In genomic region chr4:34798005-34798404, GRCm38 (mm10) we compare ENCODE assay signal across 22 mouse cellular contexts. TPM values are rescaled to one million over a fixed set of nuclear protein-coding genes. Genes with fewer than 3 reads are reported as not detected.
"Had no signal": no experiment of that assay in that cellular context is flagged by ENCODE, and none has a peak within 500 bp of the region (broad histone marks: within the 10 kb centered on the region; RNA-seq: fewer than 3 reads in every experiment).

No protein-coding gene starts in this region.

- H3K4me3 ChIP-seq: lung, embryonic 15.5 days; midbrain, embryonic 10.5 days; midbrain, embryonic 12.5 days; neural tube, embryonic 12.5 days; stomach, embryonic 15.5 days had no signal

- ATAC-seq: liver, postnatal 0 days; midbrain, embryonic 16.5 days had no signal

- H3K9ac ChIP-seq: liver, postnatal 0 days; lung, embryonic 15.5 days; midbrain, embryonic 12.5 days; neural tube, embryonic 12.5 days; stomach, embryonic 15.5 days had no signal

- H3K27me3 ChIP-seq: lung, embryonic 15.5 days; midbrain, embryonic 12.5 days; neural tube, embryonic 12.5 days; stomach, embryonic 15.5 days had no signal

- H3K4me1 ChIP-seq: lung, embryonic 15.5 days; midbrain, embryonic 10.5 days; midbrain, embryonic 12.5 days; stomach, embryonic 15.5 days had no signal

- DNase-seq: liver, postnatal 0 days; lung, adult 2 months; lung, postnatal 10 days; midbrain, embryonic 14.5 days; right cerebral cortex, postnatal 14 days; thymus, adult 2 months; thymus, postnatal 25 days; thymus, postnatal 4 days had no signal

- H3K36me3 ChIP-seq: lung, embryonic 15.5 days; midbrain, embryonic 12.5 days; neural tube, embryonic 12.5 days; stomach, embryonic 15.5 days had no signal

- H3K9me3 ChIP-seq: lung, embryonic 15.5 days; midbrain, embryonic 10.5 days; midbrain, embryonic 12.5 days; neural tube, embryonic 12.5 days; stomach, embryonic 15.5 days had no signal

- H3K27ac ChIP-seq: lung, embryonic 15.5 days; macrophage; midbrain, embryonic 10.5 days; midbrain, embryonic 12.5 days; neural tube, embryonic 12.5 days; stomach, embryonic 15.5 days; stomach, postnatal 0 days had no signal

RNA-seq across cellular contexts. Expression of gene Gm136, which starts 41.9 kb away (rescaled TPM):
- total RNA-seq: megakaryocyte, adult 5-6 weeks; megakaryocyte-erythroid progenitor cell, adult 5-6 weeks; neutrophil, adult 5-6 weeks had no signal
- polyA plus RNA-seq: liver, postnatal 0 days; lung, adult 2 months; lung, embryonic 15.5 days; macrophage; midbrain, embryonic 10.5 days; midbrain, embryonic 12.5 days; midbrain, embryonic 14.5 days; midbrain, embryonic 16.5 days; neural tube, embryonic 12.5 days; neural tube, embryonic 14.5 days; spleen, adult 2 months; stomach, embryonic 15.5 days; stomach, postnatal 0 days; thymus, adult 2 months; urinary bladder, adult 2 months had no signal
